Comparison of ENCODE assay signal across 14 mouse cellular contexts in the genomic region with DNA sequence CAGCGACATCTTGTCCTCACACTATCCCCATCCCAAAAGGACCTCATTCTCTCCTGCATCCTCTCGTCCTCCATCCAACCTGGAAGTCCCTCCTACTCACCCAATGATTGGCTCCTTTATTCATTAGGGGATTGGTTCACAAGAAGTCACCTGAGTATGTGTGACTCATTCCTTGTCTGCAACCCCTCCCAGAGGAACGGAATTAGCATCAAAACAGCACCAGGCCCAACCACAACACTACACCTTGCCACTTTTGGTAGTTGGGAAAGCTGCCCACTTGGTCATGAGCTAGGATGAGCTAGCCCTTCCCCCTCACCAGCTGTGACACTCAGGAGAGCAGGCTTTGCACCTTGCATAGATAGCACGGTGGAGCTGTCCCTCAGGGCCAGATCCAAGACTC. TPM values are rescaled to one million over a fixed set of nuclear protein-coding genes. Genes with fewer than 3 reads are reported as not detected.
"Had no signal": no experiment of that assay in that cellular context is flagged by ENCODE, and none has a peak within 500 bp of the region (broad histone marks: within the 10 kb centered on the region; RNA-seq: fewer than 3 reads in every experiment).

No protein-coding gene starts in this region.

- DNase-seq: liver, postnatal 0 days; lung, adult 2 months; lung, postnatal 14 days; lung, postnatal 36 days; midbrain, embryonic 14.5 days; retina, postnatal 1 day; right cerebral cortex, adult 18-20 months; right cerebral cortex, postnatal 25 days; right cerebral cortex, postnatal 4 days; spleen, adult 18-20 months; thymus, adult 18-20 months; thymus, postnatal 25 days; thymus, postnatal 4 days had no signal

RNA-seq across cellular contexts. Expression of a gene that starts 22.4 kb away (rescaled TPM):
- total RNA-seq: megakaryocyte progenitor cell, adult 5-6 weeks had no signal

RNA-seq across cellular contexts. Expression of a gene that starts 24.1 kb away (rescaled TPM):
- total RNA-seq: megakaryocyte progenitor cell, adult 5-6 weeks had no signal
